Mouse (Mus musculus) kidney, embryonic 16.5 days (tissue): Measurements from ENCODE around the gene Nfix. TPM values are rescaled to one million over a fixed set of nuclear protein-coding genes. Genes with fewer than 3 reads are reported as not detected.

Experiments used
- ATAC-seq: fragments of 200-750 bp; cut with Nextera tagmentation; 2 replicates; pipeline ENCODE4 v1.8.0; 2017; ENCODE audit warnings: moderate TSS enrichment; ENCODE audit not compliant: low FRiP score, low TSS enrichment
- H3K27ac ChIP-seq: fragments of 300-500 bp; sonication (generic); 2 replicates; pipeline ENCODE4 v1.5.1; 2014; ENCODE audit warnings: low read length
- H3K27me3 ChIP-seq: fragments of 300-500 bp; sonication (generic); 2 replicates; pipeline ENCODE4 v1.6.1; 2014; ENCODE audit warnings: low read length, control low read depth, mixed read lengths; ENCODE audit not compliant: insufficient read depth
- H3K36me3 ChIP-seq: fragments of 300-500 bp; sonication (generic); 2 replicates; pipeline ENCODE4 v1.6.1; 2014; ENCODE audit warnings: low read length, control low read depth, mixed read lengths; ENCODE audit not compliant: insufficient read depth
- H3K4me1 ChIP-seq: fragments of 300-500 bp; sonication (generic); 2 replicates; pipeline ENCODE4 v1.6.1; 2014; ENCODE audit warnings: low read length, control low read depth, mixed read lengths; ENCODE audit not compliant: insufficient read depth
- H3K4me2 ChIP-seq: fragments of 300-500 bp; sonication (generic); replicated peaks from 2 replicates; pipeline ENCODE4 v1.6.1; 2014; ENCODE audit warnings: low read depth, low read length
- H3K4me3 ChIP-seq: fragments of 300-500 bp; sonication (generic); 2 replicates; pipeline ENCODE4 v1.5.1; 2014; ENCODE audit warnings: mild to moderate bottlenecking, low read length
- H3K9ac ChIP-seq: fragments of 300-500 bp; sonication (generic); replicated peaks from 2 replicates; pipeline ENCODE4 v1.6.1; 2014; ENCODE audit warnings: low read length
- H3K9me3 ChIP-seq: fragments of 300-500 bp; sonication (generic); 2 replicates; pipeline ENCODE4 v1.6.1; 2016; ENCODE audit warnings: low read length, control low read depth
- WGBS: fragments of 180-500 bp; shearing (Covaris S2); extraction: QIAGEN DNeasy Blood & Tissue Kit; methylation state at CpG from one replicate; pipeline ENCODE4 v1.1.7; 2014; 5-methylcytosine and 5-hydroxymethylcytosine counted together
- polyA plus RNA-seq: library from polyadenylated mRNA; unstranded; fragments of >200 nt; fragmentation: Nextera tagmentation; extraction: Ambion mirVana; gene quantifications from 2 replicates; pipeline ENCODE4 v1.2.1, GENCODE M21; 2015

Gene Nfix
- polyA plus RNA-seq, 1 experiment from 2014 or later: 14.8 TPM

- Histone ChIP-seq H3K36me3 (no peaks in the 10 kb centered on the region), H3K4me3 (no peak overlapping the region), H3K9me3 (no peaks in the 10 kb centered on the region), H3K9ac (no peak overlapping the region), H3K27me3 (peaks cover 97% of the 10 kb centered on the region), H3K4me1 (peaks cover 40% of the 10 kb centered on the region), H3K27ac (no peak overlapping the region), H3K4me2 (no peak overlapping the region)
- no peak for ATAC-seq
- WGBS: 56% methylated on average over 4 of the region's 5 CpGs
Observed at GRCm38 (mm10) chr8:84789345-84789744, 10.8 kb downstream of the Nfix start.

- H3K27me3 ChIP-seq: peaks cover 97% of the 10 kb centered on the region
- 16% methylated on average over 11 of the region's 11 CpGs for WGBS
Observed at GRCm38 (mm10) chr8:84788896-84789295, 11.2 kb downstream of the Nfix start.

GRCm38 (mm10) chr8:84787523-84788302, 12.4 kb downstream of the Nfix start:
- ATAC-seq: no peak
- no peaks in the 10 kb centered on the region for H3K9me3 ChIP-seq
- H3K27ac ChIP-seq: no peak overlapping the region
- WGBS: 21% methylated on average over 14 of the region's 14 CpGs
- no peaks in the 10 kb centered on the region for H3K36me3 ChIP-seq
- H3K4me1 ChIP-seq: peaks cover 36% of the 10 kb centered on the region
- no peak overlapping the region for H3K4me2 ChIP-seq
- H3K9ac ChIP-seq: no peak overlapping the region
- H3K4me3 ChIP-seq: no peak overlapping the region
- H3K27me3 ChIP-seq: peaks cover 97% of the 10 kb centered on the region

More at GRCm38 (mm10) chr8:84788896-84789295, 11.2 kb downstream of the Nfix start:
- H3K36me3 ChIP-seq: no peaks in the 10 kb centered on the region
- peaks cover 37% of the 10 kb centered on the region for H3K4me1 ChIP-seq
- no peak overlapping the region for H3K27ac ChIP-seq
- H3K4me3 ChIP-seq: no peak overlapping the region
- H3K9ac ChIP-seq: no peak overlapping the region
- H3K4me2 ChIP-seq: no peak overlapping the region
- no peaks in the 10 kb centered on the region for H3K9me3 ChIP-seq
- ATAC-seq: no peak

DNA sequence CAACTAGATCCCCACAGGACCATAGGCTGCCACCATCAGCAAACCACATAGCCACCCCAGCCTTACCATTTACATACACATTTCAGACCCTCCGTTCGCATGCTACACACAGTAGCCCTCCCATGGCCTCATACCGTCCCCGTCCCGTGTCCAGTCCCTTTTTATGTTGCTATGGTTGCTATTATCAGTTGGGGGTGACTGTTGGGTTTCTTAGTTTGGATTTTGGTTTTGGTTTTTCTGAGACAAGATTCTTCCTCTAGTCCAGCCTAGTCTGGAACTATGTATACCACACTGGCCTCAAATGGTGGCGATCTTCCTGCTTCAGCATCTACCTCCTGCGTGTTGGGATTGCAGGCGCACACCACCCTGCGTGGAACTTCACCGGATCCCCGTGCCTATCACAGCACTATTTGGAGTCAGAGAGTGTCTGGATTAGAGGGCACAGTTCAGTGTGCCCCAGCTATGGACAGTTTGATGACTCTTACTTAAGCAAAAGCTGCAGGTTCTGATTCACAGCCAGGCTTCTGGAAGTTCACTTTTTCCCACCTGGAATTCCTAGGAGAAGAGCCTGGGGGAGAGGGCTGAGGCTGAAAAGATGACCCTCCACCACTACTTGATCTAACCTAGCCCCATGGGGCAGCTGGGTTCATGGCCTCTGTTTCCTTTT, 13.2 kb downstream of the Nfix start:
- H3K9me3 ChIP-seq: no peaks in the 10 kb centered on the region
- peaks cover 97% of the 10 kb centered on the region for H3K27me3 ChIP-seq
- H3K36me3 ChIP-seq: no peaks in the 10 kb centered on the region
- H3K4me3 ChIP-seq: peak overlapping the region; percentile 17; the same call in 1 of the 2 replicates
- H3K4me2 ChIP-seq: peak overlapping the region; percentile 37
- WGBS: 16% methylated on average over 11 of the region's 11 CpGs
- H3K4me1 ChIP-seq: peaks cover 36% of the 10 kb centered on the region
- H3K27ac ChIP-seq: no peak overlapping the region
- no peak overlapping the region for H3K9ac ChIP-seq
- ATAC-seq: peak; percentile 30

DNA sequence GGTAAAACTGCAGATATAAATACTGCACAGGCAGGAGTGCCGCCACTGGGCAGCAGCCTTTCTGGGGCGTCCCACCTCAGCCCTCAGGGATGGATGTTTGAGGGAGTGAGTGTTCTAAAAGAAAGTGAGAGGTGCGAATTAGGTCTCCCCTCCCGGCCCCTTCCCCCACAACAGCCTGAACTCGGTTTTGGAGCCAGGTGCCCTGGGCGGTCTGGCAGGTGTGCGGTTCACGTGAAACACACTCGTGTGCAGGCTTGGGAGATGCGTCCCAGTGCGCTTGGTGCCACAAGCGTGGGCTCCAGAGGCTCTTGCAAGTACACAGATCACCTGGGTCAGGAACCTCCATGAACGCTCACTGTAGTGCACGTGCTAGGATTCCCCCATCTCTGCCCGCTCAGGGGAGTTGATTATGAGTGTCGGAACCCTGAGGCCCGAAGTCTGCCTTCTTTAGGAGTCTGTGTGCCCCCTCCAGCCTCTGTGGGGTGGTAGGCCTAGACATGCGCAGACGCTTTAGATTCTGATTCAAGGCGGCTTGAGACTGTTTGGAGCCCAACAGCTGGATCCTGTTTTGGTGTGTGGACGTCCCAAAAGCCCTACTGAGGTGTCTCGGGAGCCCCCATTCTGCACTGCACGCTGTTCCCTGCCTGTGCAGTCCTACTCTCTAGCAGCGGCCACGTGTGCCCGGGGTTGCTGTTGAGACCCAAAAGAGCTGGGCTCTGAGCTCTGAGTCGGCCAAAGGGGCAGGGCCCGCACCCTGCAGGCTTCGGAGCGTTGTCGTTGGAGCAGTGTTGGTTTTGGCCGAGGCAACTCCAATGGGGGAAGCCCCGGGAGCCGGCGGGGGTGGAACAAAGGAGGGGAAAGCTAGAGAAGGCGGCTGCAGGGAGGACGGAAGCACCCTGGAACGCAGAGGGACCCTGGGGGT, 14.1 kb downstream of the Nfix start:
- H3K9me3 ChIP-seq: no peaks in the 10 kb centered on the region
- H3K9ac ChIP-seq: 0 out of 2 replicates have a peak overlapping the region, but pooled peaks have one; percentile 38
- H3K27me3 ChIP-seq: peaks cover 100% of the 10 kb centered on the region
- no peaks in the 10 kb centered on the region for H3K36me3 ChIP-seq
- peak overlapping the region; percentile 37 for H3K4me2 ChIP-seq
- no peak overlapping the region for H3K27ac ChIP-seq
- peak; percentile 59 for ATAC-seq
- H3K4me3 ChIP-seq: peak overlapping the region; percentile 17
- peaks cover 36% of the 10 kb centered on the region for H3K4me1 ChIP-seq
- WGBS: 5% methylated on average over 37 of the region's 38 CpGs

- no peak overlapping the region for H3K4me3 ChIP-seq
Observed at GRCm38 (mm10) chr8:84785506-84785755, 14.7 kb downstream of the Nfix start.

GRCm38 (mm10) chr8:84784681-84785505, 15.3 kb downstream of the Nfix start:
- no peaks in the 10 kb centered on the region for H3K36me3 ChIP-seq
- H3K4me1 ChIP-seq: peaks cover 36% of the 10 kb centered on the region
- H3K9ac ChIP-seq: no peak overlapping the region
- H3K4me3 ChIP-seq: peak overlapping the region; percentile 17
- WGBS: 5% methylated on average over 48 of the region's 48 CpGs
- H3K9me3 ChIP-seq: no peaks in the 10 kb centered on the region
- H3K27me3 ChIP-seq: peaks cover 99% of the 10 kb centered on the region
- no peak for ATAC-seq
- H3K27ac ChIP-seq: no peak overlapping the region
- no peak overlapping the region for H3K4me2 ChIP-seq

More at GRCm38 (mm10) chr8:84785506-84785755, 14.7 kb downstream of the Nfix start:
- Histone ChIP-seq H3K27ac (no peak overlapping the region), H3K9me3 (no peaks in the 10 kb centered on the region), H3K27me3 (peaks cover 100% of the 10 kb centered on the region), H3K4me2 (no peak overlapping the region), H3K9ac (no peak overlapping the region), H3K4me1 (peaks cover 36% of the 10 kb centered on the region), H3K36me3 (no peaks in the 10 kb centered on the region)
- WGBS: 13% methylated on average over 11 of the region's 11 CpGs
- ATAC-seq: no peak

GRCm38 (mm10) chr8:84783919-84784581, 16.1 kb downstream of the Nfix start:
- Histone ChIP-seq H3K9ac (no peak overlapping the region), H3K27me3 (peaks cover 99% of the 10 kb centered on the region), H3K36me3 (no peaks in the 10 kb centered on the region), H3K9me3 (no peaks in the 10 kb centered on the region), H3K4me1 (peaks cover 33% of the 10 kb centered on the region), H3K4me2 (0 out of 2 replicates have a peak overlapping the region, but pooled peaks have one; percentile 13), H3K4me3 (peak overlapping the region; percentile 17), H3K27ac (no peak overlapping the region)
- 8% methylated on average over 33 of the region's 33 CpGs for WGBS
- no peak for ATAC-seq
